Mouse (Mus musculus): ENCODE results near the gene Sytl3. TPM values are rescaled to one million over a fixed set of nuclear protein-coding genes. Genes with fewer than 3 reads are reported as not detected.
"Not testable (repeated sequence)": the region's sequence is repeated elsewhere in the genome, so short reads cannot be mapped to it uniquely, and the experiment has no call there.

Sytl3 gene
- total and polyA plus RNA-seq, 3 experiments = 27.6 to 73.2 (median 59.3) TPM

GRCm38 (mm10) chr17:6706448-6706847 lies 47.6 kb downstream of the Sytl3 start:
- H3K27me3 ChIP-seq (replicated peaks); H3K27ac ChIP-seq (ENCODE audit: insufficient read depth, low read depth); in situ Hi-C loops (cut with MboI; ENCODE audit: low pct_ligation_motif_present, low pct_unique_long_range_greater_than_20kb, low sequenced_read_pairs); H3K9me3 ChIP-seq (replicated peaks; ENCODE audit: low read length); DNase-seq (ENCODE audit: extremely low read depth); H3K79me2 ChIP-seq (replicated peaks; ENCODE audit: control insufficient read depth, extremely low read depth, insufficient read depth, poor library complexity, severe bottlenecking); H3K9ac ChIP-seq (ENCODE audit: insufficient read depth, low read depth); dilution Hi-C loops (cut with MboI; ENCODE audit: extremely low pct_ligation_motif_present, extremely low pct_unique_long_range_greater_than_20kb, low sequenced_read_pairs); H3K4me2 ChIP-seq (ENCODE audit: insufficient read depth, low read depth, poor library complexity, severe bottlenecking); H3K4me3 ChIP-seq (replicated peaks in 1 of 3; ENCODE audit: low read depth in 2 of 3, low read length in 2 of 3, poor library complexity in 1 of 3); H3K4me1 ChIP-seq (ENCODE audit: control insufficient read depth in 1 of 2, insufficient read depth in 2 of 2): not testable (repeated sequence)
- peaks cover 8 to 30% of the 10 kb centered on the region in 2 experiments for H3K36me3 ChIP-seq (replicated peaks in 1 of 2; ENCODE audit: control insufficient read depth in 1 of 2, insufficient read depth in 1 of 2, low read length in 1 of 2)

- H3K9me3 ChIP-seq (replicated peaks; ENCODE audit: low read length); H3K27ac ChIP-seq (ENCODE audit: insufficient read depth, low read depth); H3K9ac ChIP-seq (ENCODE audit: insufficient read depth, low read depth); H3K79me2 ChIP-seq (replicated peaks; ENCODE audit: control insufficient read depth, extremely low read depth, insufficient read depth, poor library complexity, severe bottlenecking); H3K27me3 ChIP-seq (replicated peaks); dilution Hi-C loops (cut with MboI; ENCODE audit: extremely low pct_ligation_motif_present, extremely low pct_unique_long_range_greater_than_20kb, low sequenced_read_pairs); H3K4me3 ChIP-seq (replicated peaks in 1 of 3; ENCODE audit: low read depth in 2 of 3, low read length in 2 of 3, poor library complexity in 1 of 3); H3K4me1 ChIP-seq (ENCODE audit: control insufficient read depth in 1 of 2, insufficient read depth in 2 of 2); H3K4me2 ChIP-seq (ENCODE audit: insufficient read depth, low read depth, poor library complexity, severe bottlenecking); in situ Hi-C loops (cut with MboI; ENCODE audit: low pct_ligation_motif_present, low pct_unique_long_range_greater_than_20kb, low sequenced_read_pairs); DNase-seq (ENCODE audit: extremely low read depth): not testable (repeated sequence)
- H3K36me3 ChIP-seq (replicated peaks in 1 of 2; ENCODE audit: control insufficient read depth in 1 of 2, insufficient read depth in 1 of 2, low read length in 1 of 2) = peaks cover 8 to 35% of the 10 kb centered on the region in 2 experiments
Observed at GRCm38 (mm10) chr17:6707422-6707821, 48.5 kb downstream of the Sytl3 start.

GRCm38 (mm10) chr17:6708194-6708593 lies 49.3 kb downstream of the Sytl3 start:
- dilution Hi-C loops (cut with MboI; ENCODE audit: extremely low pct_ligation_motif_present, extremely low pct_unique_long_range_greater_than_20kb, low sequenced_read_pairs); H3K9ac ChIP-seq (ENCODE audit: insufficient read depth, low read depth); in situ Hi-C loops (cut with MboI; ENCODE audit: low pct_ligation_motif_present, low pct_unique_long_range_greater_than_20kb, low sequenced_read_pairs): not testable (repeated sequence)

GRCm38 (mm10) chr17:6713483-6713882 lies 54.6 kb downstream of the Sytl3 start:
- in situ Hi-C loops (cut with MboI; ENCODE audit: low pct_ligation_motif_present, low pct_unique_long_range_greater_than_20kb, low sequenced_read_pairs); H3K9ac ChIP-seq (ENCODE audit: insufficient read depth, low read depth); DNase-seq (ENCODE audit: extremely low read depth); H3K4me1 ChIP-seq (ENCODE audit: control insufficient read depth in 1 of 2, insufficient read depth in 2 of 2); H3K27me3 ChIP-seq (replicated peaks); H3K79me2 ChIP-seq (replicated peaks; ENCODE audit: control insufficient read depth, extremely low read depth, insufficient read depth, poor library complexity, severe bottlenecking); H3K4me2 ChIP-seq (ENCODE audit: insufficient read depth, low read depth, poor library complexity, severe bottlenecking); dilution Hi-C loops (cut with MboI; ENCODE audit: extremely low pct_ligation_motif_present, extremely low pct_unique_long_range_greater_than_20kb, low sequenced_read_pairs); H3K9me3 ChIP-seq (replicated peaks; ENCODE audit: low read length); H3K4me3 ChIP-seq (replicated peaks in 1 of 3; ENCODE audit: low read depth in 2 of 3, low read length in 2 of 3, poor library complexity in 1 of 3); H3K27ac ChIP-seq (ENCODE audit: insufficient read depth, low read depth): not testable (repeated sequence)
- H3K36me3 ChIP-seq (replicated peaks in 1 of 2; ENCODE audit: control insufficient read depth in 1 of 2, insufficient read depth in 1 of 2, low read length in 1 of 2) = peaks cover 5 to 20% of the 10 kb centered on the region in 2 experiments

More at GRCm38 (mm10) chr17:6708194-6708593, 49.3 kb downstream of the Sytl3 start:
- H3K9me3 ChIP-seq (replicated peaks; ENCODE audit: low read length); H3K27ac ChIP-seq (ENCODE audit: insufficient read depth, low read depth); H3K4me2 ChIP-seq (ENCODE audit: insufficient read depth, low read depth, poor library complexity, severe bottlenecking); H3K4me1 ChIP-seq (ENCODE audit: control insufficient read depth in 1 of 2, insufficient read depth in 2 of 2); H3K27me3 ChIP-seq (replicated peaks); H3K4me3 ChIP-seq (replicated peaks in 1 of 3; ENCODE audit: low read depth in 2 of 3, low read length in 2 of 3, poor library complexity in 1 of 3); H3K79me2 ChIP-seq (replicated peaks; ENCODE audit: control insufficient read depth, extremely low read depth, insufficient read depth, poor library complexity, severe bottlenecking); DNase-seq (ENCODE audit: extremely low read depth): not testable (repeated sequence)
- peaks cover 8 to 36% of the 10 kb centered on the region in 2 experiments for H3K36me3 ChIP-seq (replicated peaks in 1 of 2; ENCODE audit: control insufficient read depth in 1 of 2, insufficient read depth in 1 of 2, low read length in 1 of 2)

- H3K9me3 ChIP-seq (replicated peaks; ENCODE audit: low read length); H3K27me3 ChIP-seq (replicated peaks); dilution Hi-C loops (cut with MboI; ENCODE audit: extremely low pct_ligation_motif_present, extremely low pct_unique_long_range_greater_than_20kb, low sequenced_read_pairs); H3K9ac ChIP-seq (ENCODE audit: insufficient read depth, low read depth); H3K4me1 ChIP-seq (ENCODE audit: control insufficient read depth in 1 of 2, insufficient read depth in 2 of 2); in situ Hi-C loops (cut with MboI; ENCODE audit: low pct_ligation_motif_present, low pct_unique_long_range_greater_than_20kb, low sequenced_read_pairs); DNase-seq (ENCODE audit: extremely low read depth); H3K27ac ChIP-seq (ENCODE audit: insufficient read depth, low read depth); H3K79me2 ChIP-seq (replicated peaks; ENCODE audit: control insufficient read depth, extremely low read depth, insufficient read depth, poor library complexity, severe bottlenecking); H3K4me3 ChIP-seq (replicated peaks in 1 of 3; ENCODE audit: low read depth in 2 of 3, low read length in 2 of 3, poor library complexity in 1 of 3); H3K4me2 ChIP-seq (ENCODE audit: insufficient read depth, low read depth, poor library complexity, severe bottlenecking): not testable (repeated sequence)
- peaks cover 5 to 19% of the 10 kb centered on the region in 2 experiments for H3K36me3 ChIP-seq (replicated peaks in 1 of 2; ENCODE audit: control insufficient read depth in 1 of 2, insufficient read depth in 1 of 2, low read length in 1 of 2)
Observed at GRCm38 (mm10) chr17:6713944-6714343, 55.1 kb downstream of the Sytl3 start.

All from CH12.LX (cell line).